Mouse (Mus musculus) hindbrain, postnatal 0 days (tissue): ENCODE data around the gene Eno3. TPM values are rescaled to one million over a fixed set of nuclear protein-coding genes. Genes with fewer than 3 reads are reported as not detected.

ENCODE experiments used
- ATAC-seq: fragments of 200-750 bp; cut with Nextera tagmentation; 2 replicates; pipeline ENCODE4 v1.8.0; 2017; ENCODE audit warnings: mild to moderate bottlenecking, moderate TSS enrichment, moderate library complexity
- DNase-seq: peaks from one replicate; pipeline ENCODE4 v3.0.0-alpha.2; 2015; ENCODE audit warnings: low spot score
- H3K27ac ChIP-seq: fragments of 300-500 bp; sonication (generic); 2 replicates; pipeline ENCODE4 v1.5.1; 2014; ENCODE audit warnings: mild to moderate bottlenecking
- H3K27me3 ChIP-seq: fragments of 300-500 bp; sonication (generic); 2 replicates; pipeline ENCODE4 v1.6.1; 2014; ENCODE audit warnings: low read length, mixed read lengths; ENCODE audit not compliant: insufficient read depth
- H3K36me3 ChIP-seq: fragments of 300-500 bp; sonication (generic); 2 replicates; pipeline ENCODE4 v1.6.1; 2014; ENCODE audit warnings: low read length, mixed read lengths; ENCODE audit not compliant: insufficient read depth
- H3K4me1 ChIP-seq: fragments of 300-500 bp; sonication (generic); 2 replicates; pipeline ENCODE4 v1.6.1; 2014; ENCODE audit warnings: antibody characterized with exemption, low read length, mixed read lengths; ENCODE audit not compliant: insufficient read depth
- H3K4me2 ChIP-seq: fragments of 300-500 bp; sonication (generic); 2 replicates; pipeline ENCODE4 v1.6.1; 2014; ENCODE audit warnings: low read depth, mild to moderate bottlenecking, low read length, moderate library complexity, mixed read lengths
- H3K4me3 ChIP-seq: fragments of 300-500 bp; sonication (generic); 2 replicates; pipeline ENCODE4 v1.5.1; 2014; ENCODE audit warnings: low read length
- H3K9ac ChIP-seq: fragments of 300-500 bp; sonication (generic); replicated peaks from 2 replicates; pipeline ENCODE4 v1.6.1; 2014; ENCODE audit warnings: mild to moderate bottlenecking, low read length, moderate library complexity, mixed read lengths
- H3K9me3 ChIP-seq: fragments of 300-500 bp; sonication (generic); 2 replicates; pipeline ENCODE4 v1.6.1; 2016; ENCODE audit warnings: low read length, mixed read lengths
- CTCF ChIP-seq: IDR thresholded peaks from 2 replicates; pipeline ENCODE4 v1.5.1; 2016; ENCODE audit warnings: antibody characterized with exemption, control low read depth, low read depth
- WGBS: fragments of 180-500 bp; shearing (Covaris S2); extraction: QIAGEN DNeasy Blood & Tissue Kit; methylation state at CpG from one replicate; pipeline ENCODE4 v1.1.7; 2014; 5-methylcytosine and 5-hydroxymethylcytosine counted together
- polyA plus RNA-seq: library from polyadenylated mRNA; unstranded; fragments of >200 nt; fragmentation: Nextera tagmentation; extraction: Ambion mirVana; gene quantifications from 2 replicates; pipeline ENCODE4 v1.2.1, GENCODE M21; 2015
- total RNA-seq: library from RNA; depleted of rRNA; stranded (reverse); fragments of >200 nt; gene quantifications from 2 replicates; pipeline ENCODE4 v1.2.3, GENCODE M21; 2014

Gene Eno3
- total and polyA plus RNA-seq, 2 experiments from 2014 or later: 5.9 to 12.4 TPM

GRCm38 (mm10) chr11:70653345-70654197, 3.4 kb upstream of the Eno3 start:
- peak overlapping the region; percentile 99 for H3K27ac ChIP-seq
- TF ChIP-seq CTCF: no peak
- WGBS: 1% methylated on average over 56 of the region's 63 CpGs
- peak overlapping the region; percentile 99 for H3K4me3 ChIP-seq
- no peaks in the 10 kb centered on the region for H3K9me3 ChIP-seq
- DNase-seq (peak; percentile 79), ATAC-seq (peak; percentile 65)
- H3K36me3 ChIP-seq: peaks cover 28% of the 10 kb centered on the region
- H3K9ac ChIP-seq: peak overlapping the region; percentile 100
- 0 out of 2 replicates have a peak, but pooled peaks cover 11% of the 10 kb centered on the region for H3K4me1 ChIP-seq
- no peaks in the 10 kb centered on the region for H3K27me3 ChIP-seq
- H3K4me2 ChIP-seq: peak overlapping the region; percentile 75

DNA sequence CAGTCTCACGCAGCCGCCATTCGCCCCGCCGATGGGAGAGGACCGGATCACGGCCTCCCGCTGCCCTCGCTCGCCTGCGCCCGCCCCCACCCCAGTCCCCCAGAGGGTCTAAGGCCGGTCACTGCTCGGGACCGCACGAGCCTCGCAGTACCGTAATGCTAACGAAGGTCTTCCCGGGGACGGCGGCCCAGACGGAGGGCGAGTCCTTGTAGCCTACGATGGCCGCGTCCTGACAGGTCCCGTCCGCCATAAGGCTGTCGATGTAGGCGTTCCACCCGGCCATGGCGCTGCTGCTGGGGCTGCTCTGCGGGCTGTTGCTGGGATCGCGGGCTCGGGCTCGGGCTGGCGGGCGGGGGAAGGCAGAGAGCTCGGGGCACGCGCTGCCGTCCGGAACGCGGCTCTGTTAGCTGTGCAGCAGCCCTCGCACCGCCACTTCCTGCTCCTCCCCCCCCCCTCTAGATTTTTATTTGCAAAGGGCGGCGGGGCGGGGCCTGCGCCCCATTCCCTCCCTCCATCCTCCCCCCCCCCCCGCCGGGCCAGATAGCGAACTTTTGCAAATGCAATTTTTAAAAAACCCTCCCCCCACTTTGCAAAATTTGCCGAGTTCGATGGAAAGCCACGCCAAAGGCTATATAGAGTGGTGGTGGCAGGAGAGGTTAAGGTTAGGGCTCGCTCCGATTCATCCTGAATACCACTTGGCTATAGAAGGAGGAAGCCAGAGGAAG, 2.6 kb upstream of the Eno3 start, which contains the start of gene Pfn1:
Pfn1 (minus strand) TSS at position 447 of the 725 bp plus-strand sequence.
- DNase-seq: peak; percentile 89

GRCm38 (mm10) chr11:70654923-70655570, 2.0 kb upstream of the Eno3 start:
- no peak for TF ChIP-seq CTCF
- DNase-seq (peak; percentile 90), ATAC-seq (peak; percentile 64)
- WGBS: under 1% methylated on average over 48 of the region's 48 CpGs
- Histone ChIP-seq H3K36me3 (peaks cover 17% of the 10 kb centered on the region; the same call in 1 of the 2 replicates), H3K9ac (peak overlapping the region; percentile 100), H3K4me2 (peak overlapping the region; percentile 75), H3K9me3 (no peaks in the 10 kb centered on the region), H3K27me3 (no peaks in the 10 kb centered on the region), H3K4me1 (0 out of 2 replicates have a peak, but pooled peaks cover 11% of the 10 kb centered on the region), H3K27ac (peak overlapping the region; percentile 99), H3K4me3 (peak overlapping the region; percentile 99)

More for the DNA sequence above, 2.6 kb upstream of the Eno3 start, which contains the start of gene Pfn1:
- Histone ChIP-seq H3K4me3 (peak within 1 kb of the TSS; percentile 99), H3K9me3 (no peaks in the 10 kb centered on the region), H3K4me1 (0 out of 2 replicates have a peak, but pooled peaks cover 11% of the 10 kb centered on the region), H3K27me3 (no peaks in the 10 kb centered on the region), H3K4me2 (peak within 1 kb of the TSS; percentile 75), H3K9ac (peak within 1 kb of the TSS; percentile 100), H3K27ac (peak within 1 kb of the TSS; percentile 99), H3K36me3 (peaks cover 24% of the 10 kb centered on the region)
- peak; percentile 68 for ATAC-seq
- under 1% methylated on average over 43 of the region's 61 CpGs for WGBS
- TF ChIP-seq CTCF: no peak

GRCm38 (mm10) chr11:70655571-70656455, 1.2 kb upstream of the Eno3 start:
- Histone ChIP-seq H3K4me1 (0 out of 2 replicates have a peak, but pooled peaks cover 11% of the 10 kb centered on the region), H3K36me3 (peaks cover 10% of the 10 kb centered on the region; the same call in 1 of the 2 replicates), H3K4me2 (peak overlapping the region; percentile 75), H3K9me3 (no peaks in the 10 kb centered on the region), H3K9ac (peak overlapping the region; percentile 45), H3K27ac (peak overlapping the region; percentile 99; the same call in 1 of the 2 replicates), H3K27me3 (no peaks in the 10 kb centered on the region), H3K4me3 (peak overlapping the region; percentile 99)
- under 1% methylated on average over 59 of the region's 61 CpGs for WGBS
- DNase-seq: peak; percentile 25
- no peak for TF ChIP-seq CTCF
- 0 out of 2 replicates have a peak, but pooled peaks have one; percentile 22 for ATAC-seq

GRCm38 (mm10) chr11:70656456-70656927, 510 bp upstream of the Eno3 start:
- Histone ChIP-seq H3K9me3 (no peaks in the 10 kb centered on the region), H3K4me2 (peak overlapping the region; percentile 75), H3K36me3 (peaks cover 6% of the 10 kb centered on the region; the same call in 1 of the 2 replicates), H3K27me3 (no peaks in the 10 kb centered on the region), H3K9ac (peak overlapping the region; percentile 45), H3K4me3 (peak overlapping the region; percentile 99), H3K27ac (0 out of 2 replicates have a peak overlapping the region, but pooled peaks have one; percentile 99), H3K4me1 (0 out of 2 replicates have a peak, but pooled peaks cover 11% of the 10 kb centered on the region)
- WGBS: 9% methylated on average over 16 of the region's 16 CpGs
- DNase-seq (peak; percentile 28), ATAC-seq (no peak)
- TF ChIP-seq CTCF: no peak
